Mouse (Mus musculus) embryonic facial prominence, embryonic 15.5 days (tissue): Measurements from ENCODE around the gene Rplp0. TPM values are rescaled to one million over a fixed set of nuclear protein-coding genes. Genes with fewer than 3 reads are reported as not detected.
A peak's percentile ranks its signal among the peaks of the same experiment; 100 is the strongest.

Experiments
- ATAC-seq: fragments of 200-750 bp; cut with Nextera tagmentation; 2 replicates; pipeline ENCODE4 v1.8.0; 2017; ENCODE audit warnings: low read depth, moderate TSS enrichment; ENCODE audit not compliant: insufficient number of reproducible peaks, low FRiP score, low TSS enrichment
- H3K27ac ChIP-seq: fragments of 300-500 bp; sonication (generic); replicated peaks from 2 replicates; pipeline ENCODE4 v1.5.1; 2015; ENCODE audit warnings: mild to moderate bottlenecking, inconsistent platforms
- H3K27me3 ChIP-seq: fragments of 300-500 bp; sonication (generic); 2 replicates; pipeline ENCODE4 v1.6.1; 2015; ENCODE audit warnings: inconsistent platforms
- H3K36me3 ChIP-seq: fragments of 300-500 bp; sonication (generic); 2 replicates; pipeline ENCODE4 v1.6.1; 2015; ENCODE audit warnings: mild to moderate bottlenecking, inconsistent platforms
- H3K4me1 ChIP-seq: fragments of 300-500 bp; sonication (generic); 2 replicates; pipeline ENCODE4 v1.6.1; 2015; ENCODE audit warnings: inconsistent platforms
- H3K4me2 ChIP-seq: fragments of 300-500 bp; sonication (generic); replicated peaks from 2 replicates; pipeline ENCODE4 v1.6.1; 2015; ENCODE audit warnings: mild to moderate bottlenecking, inconsistent platforms
- H3K4me3 ChIP-seq: fragments of 300-500 bp; sonication (generic); replicated peaks from 2 replicates; pipeline ENCODE4 v1.5.1; 2015; ENCODE audit warnings: mild to moderate bottlenecking, inconsistent platforms
- H3K9ac ChIP-seq: fragments of 300-500 bp; sonication (generic); 2 replicates; pipeline ENCODE4 v1.6.1; 2015; ENCODE audit warnings: inconsistent platforms
- H3K9me3 ChIP-seq: fragments of 300-500 bp; sonication (generic); replicated peaks from 2 replicates; pipeline ENCODE4 v1.6.1; 2016; ENCODE audit warnings: inconsistent platforms
- WGBS: fragments of 180-500 bp; shearing (Covaris S2); methylation state at CpG from one replicate; pipeline ENCODE4 v1.1.7; 2015; 5-methylcytosine and 5-hydroxymethylcytosine counted together
- polyA plus RNA-seq: library from polyadenylated mRNA; unstranded; fragments of >200 nt; fragmentation: Nextera tagmentation; extraction: Ambion mirVana; gene quantifications from 2 replicates; pipeline ENCODE4 v1.2.1, GENCODE M21; 2015

Rplp0 gene
- polyA plus RNA-seq, 1 experiment from 2014 or later: 1,780 TPM

DNA sequence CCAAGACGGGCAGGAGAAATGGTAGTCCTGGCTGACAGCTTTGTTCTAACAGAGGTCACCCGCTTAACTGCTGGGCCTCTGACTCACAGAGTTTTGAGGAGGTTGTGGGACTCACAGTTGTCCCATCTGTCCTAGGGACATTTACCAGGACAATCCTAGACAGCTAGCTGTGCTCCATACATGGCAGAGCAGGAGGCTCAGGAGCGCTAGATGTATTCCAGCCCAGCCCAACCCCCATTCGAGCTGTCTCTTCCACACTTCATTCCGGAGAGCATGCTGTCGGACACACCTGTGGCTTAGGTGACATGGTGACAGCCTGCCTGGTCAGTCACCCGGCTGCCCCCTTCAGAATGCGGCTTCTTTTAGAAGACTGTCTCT lies 29.9 kb upstream of the Rplp0 start:
- Histone ChIP-seq H3K27ac (peak overlapping the region; percentile 82), H3K4me3 (no peak overlapping the region), H3K36me3 (no peaks in the 10 kb centered on the region), H3K9ac (no peak overlapping the region), H3K4me2 (no peak overlapping the region), H3K27me3 (no peaks in the 10 kb centered on the region), H3K4me1 (peaks cover 85% of the 10 kb centered on the region), H3K9me3 (no peaks in the 10 kb centered on the region)
- ATAC-seq: no peak
- 62% methylated on average over 8 of the region's 8 CpGs for WGBS

DNA sequence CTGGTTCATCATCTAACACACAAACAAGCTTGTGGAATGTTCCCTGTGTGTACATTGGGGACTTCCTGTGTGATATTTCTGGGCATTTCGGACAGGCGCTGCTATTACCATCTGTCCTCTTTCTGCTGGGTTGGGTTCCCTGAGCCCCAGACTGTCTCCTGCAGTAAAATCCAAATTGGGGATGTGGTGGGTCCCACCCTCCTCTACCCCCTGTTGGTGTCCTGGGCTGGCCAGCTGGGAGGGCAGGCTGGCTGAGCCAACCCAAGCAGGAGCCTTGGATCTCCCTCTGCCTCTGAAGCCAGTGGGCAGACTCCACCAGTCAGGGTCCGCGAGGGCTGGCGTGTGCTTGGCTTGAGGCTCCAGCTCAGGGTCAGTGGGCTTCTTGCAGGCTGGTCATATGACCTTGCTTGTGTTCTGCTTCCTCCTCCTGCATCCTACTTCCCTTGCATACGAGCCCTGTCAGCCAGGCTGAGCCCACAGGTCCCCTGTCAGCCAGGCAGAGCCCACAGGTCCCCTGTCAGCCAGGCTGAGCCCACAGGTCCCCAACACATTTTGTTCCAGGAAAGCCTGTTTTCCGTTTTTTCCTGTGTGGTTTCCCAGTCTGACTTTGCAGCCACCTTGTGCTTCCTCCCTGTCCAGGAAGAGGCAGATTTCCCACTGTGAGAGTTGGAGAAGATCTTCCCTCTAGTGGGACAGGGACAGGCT lies 29.4 kb upstream of the Rplp0 start:
- H3K9ac ChIP-seq: no peak overlapping the region
- no peak overlapping the region; the same call in 1 of the 2 replicates for H3K4me2 ChIP-seq
- no peaks in the 10 kb centered on the region for H3K9me3 ChIP-seq
- no peaks in the 10 kb centered on the region for H3K27me3 ChIP-seq
- H3K4me1 ChIP-seq: peaks cover 85% of the 10 kb centered on the region
- H3K27ac ChIP-seq: peak overlapping the region; percentile 82
- WGBS: 51% methylated on average over 7 of the region's 7 CpGs
- H3K4me3 ChIP-seq: no peak overlapping the region
- no peaks in the 10 kb centered on the region for H3K36me3 ChIP-seq
- ATAC-seq: no peak

DNA sequence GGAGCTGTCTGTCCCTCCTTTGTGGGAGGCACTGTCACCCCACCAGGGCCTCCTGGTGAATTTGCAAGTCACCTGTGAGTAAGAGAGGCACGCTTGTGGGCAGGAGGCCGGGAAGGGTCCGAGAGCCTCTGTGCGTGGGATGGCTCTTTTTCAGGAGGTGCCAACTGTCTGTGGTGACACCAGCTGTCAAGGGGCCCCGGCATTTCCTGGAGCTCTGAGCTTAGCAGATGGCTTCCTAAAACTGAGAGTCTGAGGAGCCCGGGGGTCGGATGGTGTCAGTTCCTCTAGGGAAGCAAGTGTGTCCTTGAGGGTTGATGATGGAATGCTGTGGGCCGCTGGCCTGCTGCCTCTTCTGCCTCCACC lies 28.8 kb upstream of the Rplp0 start:
- Histone ChIP-seq H3K27ac (peak overlapping the region; percentile 82), H3K9me3 (no peaks in the 10 kb centered on the region), H3K4me1 (peaks cover 86% of the 10 kb centered on the region), H3K4me2 (no peak overlapping the region; the same call in 1 of the 2 replicates), H3K27me3 (no peaks in the 10 kb centered on the region), H3K9ac (no peak overlapping the region), H3K36me3 (no peaks in the 10 kb centered on the region), H3K4me3 (no peak overlapping the region)
- WGBS: 45% methylated on average over 8 of the region's 8 CpGs
- no peak for ATAC-seq

DNA sequence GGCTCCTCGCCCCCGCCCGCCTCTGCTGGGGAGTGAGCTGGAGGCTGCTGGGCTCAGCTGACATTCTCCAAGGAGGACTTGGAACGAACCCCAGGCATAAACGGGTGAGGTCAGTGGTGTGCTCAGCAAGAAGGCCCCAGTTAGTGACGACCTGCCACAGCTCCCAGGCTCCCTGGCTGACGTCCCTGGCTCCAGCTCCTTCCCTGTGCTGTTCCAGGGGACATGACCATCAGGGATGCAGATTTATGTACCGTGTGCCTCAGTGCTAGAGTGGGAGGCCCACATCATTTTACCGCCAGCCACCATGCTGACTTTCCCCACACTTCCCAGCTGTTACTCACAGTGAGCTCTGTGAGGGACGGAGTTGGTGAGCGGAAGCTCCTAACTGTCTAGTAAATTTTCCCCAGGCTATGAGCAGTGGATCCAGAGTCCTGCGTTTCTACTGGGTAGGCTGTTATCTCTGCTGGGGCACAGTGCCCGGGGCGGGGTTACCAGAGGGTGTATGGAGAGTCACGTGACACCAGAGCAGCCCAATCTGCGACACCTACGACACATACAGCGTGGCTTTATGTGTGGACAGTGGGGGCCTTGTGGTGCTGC lies 27.5 kb upstream of the Rplp0 start:
- H3K36me3 ChIP-seq: no peaks in the 10 kb centered on the region
- H3K27me3 ChIP-seq: no peaks in the 10 kb centered on the region
- no peak overlapping the region for H3K9ac ChIP-seq
- no peak overlapping the region for H3K4me3 ChIP-seq
- no peaks in the 10 kb centered on the region for H3K9me3 ChIP-seq
- peaks cover 78% of the 10 kb centered on the region for H3K4me1 ChIP-seq
- H3K27ac ChIP-seq: peak overlapping the region; percentile 80
- 33% methylated on average over 18 of the region's 18 CpGs for WGBS
- peak overlapping the region; percentile 1; the same call in 1 of the 2 replicates for H3K4me2 ChIP-seq
- ATAC-seq: peak; percentile 49; the same call in 1 of the 2 replicates

DNA sequence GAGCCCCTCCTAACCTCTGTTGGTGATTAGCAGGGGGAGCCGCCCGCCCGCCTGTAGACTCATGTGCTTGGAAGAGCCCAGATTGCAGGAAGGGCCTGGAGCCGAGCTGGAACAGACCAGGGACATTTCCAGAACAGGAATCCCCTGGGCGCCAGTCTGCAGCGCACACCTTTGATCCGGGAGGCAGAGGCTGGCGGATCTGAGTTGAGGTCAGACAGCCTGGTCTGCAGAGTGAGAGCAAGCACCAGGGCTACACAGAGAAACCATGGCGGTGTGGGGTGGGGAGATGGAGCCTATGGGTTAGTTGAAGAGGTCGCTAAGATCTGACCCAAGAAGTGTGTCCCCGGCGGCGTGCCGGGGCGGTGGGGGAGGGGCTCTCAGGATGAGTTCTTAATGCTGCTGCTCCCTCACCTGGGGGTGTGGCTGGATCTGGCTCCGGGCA lies 25.0 kb upstream of the Rplp0 start:
- WGBS: 11% methylated on average over 16 of the region's 16 CpGs
- no peaks in the 10 kb centered on the region for H3K36me3 ChIP-seq
- H3K9me3 ChIP-seq: no peaks in the 10 kb centered on the region
- no peak for ATAC-seq
- peaks cover 83% of the 10 kb centered on the region for H3K4me1 ChIP-seq
- peak overlapping the region; percentile 26; the same call in 1 of the 2 replicates for H3K4me2 ChIP-seq
- H3K9ac ChIP-seq: no peak overlapping the region
- no peak overlapping the region for H3K4me3 ChIP-seq
- peak overlapping the region; percentile 45 for H3K27ac ChIP-seq
- no peaks in the 10 kb centered on the region for H3K27me3 ChIP-seq

DNA sequence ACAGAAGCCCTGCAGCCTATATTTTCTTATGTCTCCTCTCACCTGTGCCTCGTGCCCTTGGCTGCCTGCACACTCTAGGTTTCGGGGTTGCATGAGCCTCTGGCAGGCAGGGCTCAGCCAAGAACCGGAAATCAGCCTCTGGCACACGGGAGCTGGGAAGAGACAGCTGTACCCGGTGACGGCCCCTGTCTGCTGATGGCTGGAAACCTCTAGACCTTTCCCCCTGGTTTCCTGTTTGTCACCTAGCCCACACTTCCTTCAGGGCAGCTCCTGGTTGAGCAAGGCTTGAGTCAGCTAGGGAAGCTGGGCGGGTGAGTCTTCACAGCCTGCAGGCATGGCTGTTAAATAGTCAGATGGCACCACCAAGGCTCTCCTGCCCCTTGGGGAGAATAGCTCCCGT lies 24.4 kb upstream of the Rplp0 start:
- Histone ChIP-seq H3K4me2 (peak overlapping the region; percentile 26; the same call in 1 of the 2 replicates), H3K9me3 (no peaks in the 10 kb centered on the region), H3K27ac (peak overlapping the region; percentile 48; the same call in 1 of the 2 replicates), H3K27me3 (no peaks in the 10 kb centered on the region), H3K4me3 (no peak overlapping the region), H3K36me3 (no peaks in the 10 kb centered on the region), H3K9ac (no peak overlapping the region), H3K4me1 (peaks cover 82% of the 10 kb centered on the region)
- ATAC-seq: no peak
- WGBS: 17% methylated on average over 8 of the region's 8 CpGs

DNA sequence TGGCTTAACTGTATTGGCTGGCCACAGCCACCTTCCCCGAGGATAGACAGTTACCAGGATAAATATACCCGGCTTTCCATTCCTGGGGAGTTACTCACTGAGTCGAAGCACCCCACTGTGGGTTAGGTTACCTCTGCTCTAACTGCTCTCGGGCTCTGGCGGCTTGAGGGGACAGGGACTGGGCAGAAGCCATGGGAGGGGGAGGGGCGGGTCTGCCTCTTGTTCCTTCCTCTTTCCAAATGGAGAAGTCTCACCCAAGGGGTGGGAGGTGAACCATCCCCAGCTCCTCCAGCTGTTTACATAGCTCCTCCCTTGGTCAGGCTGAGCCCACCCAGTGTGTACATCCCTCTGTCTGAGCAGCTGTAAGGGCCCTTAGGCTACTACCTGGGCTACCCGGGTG lies 23.6 kb upstream of the Rplp0 start:
- H3K27ac ChIP-seq: no peak overlapping the region; the same call in 1 of the 2 replicates

DNA sequence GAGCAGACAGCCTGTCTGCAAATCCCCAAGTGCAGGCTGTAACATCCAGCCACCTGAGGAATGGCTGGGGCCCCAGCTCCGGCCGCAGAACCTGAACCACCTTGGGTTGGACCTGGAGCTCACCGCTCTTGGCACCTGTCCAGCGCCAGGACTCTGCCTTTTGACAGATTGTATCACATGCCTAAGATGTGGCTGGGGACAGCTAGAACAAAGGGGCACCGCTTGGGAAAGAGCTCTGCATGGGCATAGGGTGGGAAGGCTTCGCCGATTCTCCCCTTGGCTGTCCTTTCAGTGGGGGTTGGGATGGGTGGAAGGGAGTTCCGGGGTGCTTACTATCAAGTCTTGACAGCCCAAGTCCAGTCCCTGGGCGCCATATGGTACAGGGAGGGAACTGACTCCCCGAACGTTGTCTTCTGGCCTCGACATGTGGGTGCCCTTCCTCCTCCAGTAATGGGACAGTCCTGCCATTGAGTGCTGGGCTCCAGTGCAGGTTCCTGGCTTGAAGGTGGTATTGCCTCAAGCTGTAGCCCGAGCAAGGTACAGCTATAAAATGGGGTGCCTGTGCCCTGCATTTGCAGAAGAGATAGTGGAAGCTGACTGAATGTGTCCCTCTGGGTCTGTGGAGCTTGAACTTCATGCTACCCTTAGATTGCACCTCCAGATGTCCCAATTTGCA lies 21.1 kb upstream of the Rplp0 start:
- Histone ChIP-seq H3K4me2 (peak overlapping the region; percentile 22; the same call in 1 of the 2 replicates), H3K4me1 (peaks cover 60% of the 10 kb centered on the region), H3K4me3 (no peak overlapping the region), H3K9me3 (no peaks in the 10 kb centered on the region), H3K27ac (peak overlapping the region; percentile 78), H3K9ac (no peak overlapping the region), H3K27me3 (no peaks in the 10 kb centered on the region), H3K36me3 (no peaks in the 10 kb centered on the region)
- WGBS: 51% methylated on average over 13 of the region's 13 CpGs
- no peak for ATAC-seq

More for the DNA sequence above, 23.6 kb upstream of the Rplp0 start:
- Histone ChIP-seq H3K9me3 (no peaks in the 10 kb centered on the region), H3K27me3 (no peaks in the 10 kb centered on the region), H3K9ac (no peak overlapping the region), H3K36me3 (no peaks in the 10 kb centered on the region), H3K4me3 (no peak overlapping the region), H3K4me1 (peaks cover 75% of the 10 kb centered on the region), H3K4me2 (no peak overlapping the region)
- WGBS: 29% methylated on average over 7 of the region's 7 CpGs
- ATAC-seq: no peak

DNA sequence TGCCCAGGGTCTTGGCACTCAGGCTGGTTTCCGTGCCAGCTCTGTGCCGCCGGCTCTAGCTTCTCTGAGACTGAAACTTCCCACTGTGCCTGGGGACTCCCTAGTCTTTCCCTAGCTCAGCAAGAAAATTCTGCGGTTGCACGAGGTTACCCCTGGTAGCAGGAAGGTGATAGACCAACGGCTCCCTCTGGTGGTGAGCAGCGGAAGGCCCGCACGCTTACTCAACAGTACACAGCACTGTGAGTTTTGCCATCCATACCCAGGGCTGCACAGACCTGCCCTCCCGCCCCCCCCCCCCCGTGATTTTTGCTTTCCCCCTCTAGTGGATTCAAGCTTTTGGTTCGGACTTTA lies 20.6 kb upstream of the Rplp0 start:
- H3K27me3 ChIP-seq: no peaks in the 10 kb centered on the region
- H3K27ac ChIP-seq: peak overlapping the region; percentile 78
- H3K4me2 ChIP-seq: peak overlapping the region; percentile 22; the same call in 1 of the 2 replicates
- WGBS: 1% methylated on average over 12 of the region's 12 CpGs
- H3K9ac ChIP-seq: no peak overlapping the region
- peaks cover 60% of the 10 kb centered on the region for H3K4me1 ChIP-seq
- no peaks in the 10 kb centered on the region for H3K36me3 ChIP-seq
- H3K9me3 ChIP-seq: no peaks in the 10 kb centered on the region
- H3K4me3 ChIP-seq: no peak overlapping the region
- peak; percentile 87 for ATAC-seq

DNA sequence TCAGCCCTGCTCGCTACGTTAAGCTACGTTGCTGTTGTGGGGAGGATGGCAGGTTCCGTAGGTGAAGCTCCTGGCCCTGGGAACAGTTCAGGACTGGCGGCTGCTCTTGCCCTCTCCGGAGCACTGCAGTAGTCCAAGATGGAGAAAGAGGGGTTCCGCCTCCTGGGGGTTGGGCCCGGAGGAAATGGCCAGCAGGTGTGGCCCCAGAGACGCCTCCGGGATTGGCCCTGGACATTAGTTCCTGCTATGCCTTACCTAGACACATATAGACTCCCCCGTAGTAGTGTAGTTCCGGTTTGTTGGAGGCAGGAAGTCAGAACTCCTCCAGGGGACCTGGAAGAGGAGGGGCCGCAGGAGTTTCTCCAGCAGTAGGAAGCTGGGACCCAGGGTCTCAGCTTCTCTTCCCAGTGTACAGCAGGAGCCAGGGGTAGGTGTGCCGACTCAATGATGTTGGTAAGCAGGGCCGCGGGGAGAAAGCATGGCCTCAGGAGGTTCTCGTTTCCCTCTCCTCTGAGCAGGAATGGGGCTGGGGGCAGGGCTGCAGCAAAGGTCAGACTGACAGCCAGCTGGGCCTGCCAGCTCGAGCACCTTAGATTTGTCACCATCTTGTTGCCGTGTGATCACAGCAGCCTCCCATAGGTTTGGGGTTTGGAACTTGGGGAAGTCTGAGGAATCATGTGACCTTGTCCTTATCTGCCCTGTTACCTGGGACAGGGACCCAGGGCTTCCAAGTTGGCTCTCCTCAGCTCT lies 16.5 kb upstream of the Rplp0 start:
- no peak overlapping the region for H3K4me3 ChIP-seq
- peaks cover 32% of the 10 kb centered on the region for H3K36me3 ChIP-seq
- no peak for ATAC-seq
- no peak overlapping the region for H3K9ac ChIP-seq
- H3K9me3 ChIP-seq: no peaks in the 10 kb centered on the region
- peak overlapping the region; percentile 71 for H3K27ac ChIP-seq
- 43% methylated on average over 19 of the region's 19 CpGs for WGBS
- H3K4me2 ChIP-seq: peak overlapping the region; percentile 28
- H3K27me3 ChIP-seq: no peaks in the 10 kb centered on the region
- H3K4me1 ChIP-seq: peaks cover 71% of the 10 kb centered on the region
